8 mouse cellular contexts compared by ENCODE assay signal in the genomic region with DNA sequence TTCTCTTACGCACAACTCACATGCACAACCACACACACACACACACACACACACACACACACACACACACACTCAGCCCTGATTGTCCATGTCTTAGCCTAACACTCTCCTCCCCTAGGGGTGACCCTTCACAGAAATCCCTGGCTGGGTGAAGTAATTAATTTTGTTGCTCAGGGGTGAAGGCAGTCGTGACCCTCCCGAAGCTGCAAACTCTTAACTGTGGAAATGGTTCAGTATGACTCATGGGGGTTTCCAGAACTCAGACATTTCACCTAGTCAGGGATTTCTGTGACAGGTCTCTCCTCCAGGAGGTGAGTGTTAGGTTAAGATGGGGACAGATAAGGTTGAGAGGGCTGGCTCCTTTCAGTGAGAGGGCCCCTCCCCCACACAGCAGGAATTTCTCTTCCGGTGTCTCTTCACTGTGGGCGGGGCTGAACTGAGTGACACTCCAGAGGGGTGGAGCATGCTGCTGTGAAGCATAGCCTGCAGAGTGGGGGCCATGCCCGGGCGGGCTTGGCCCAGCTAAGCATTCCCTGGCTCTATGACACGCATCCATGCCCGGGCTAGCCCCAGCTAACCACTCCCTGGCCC. TPM values are rescaled to one million over a fixed set of nuclear protein-coding genes. Genes with fewer than 3 reads are reported as not detected.
A peak's percentile ranks its signal among the peaks of the same experiment; 100 is the strongest.
DNase-seq lines count a peak whose midpoint lies in the region; ATAC-seq lines count a peak whose summit lies in the region.

No protein-coding gene starts in this region.

- H3K4me1 ChIP-seq in heart, embryonic 15.5 days (replicated peaks), result peaks cover 12% of the 10 kb centered on the region

- H3K27ac ChIP-seq in heart, embryonic 15.5 days, result no peak overlapping the region

- H3K9ac ChIP-seq in heart, embryonic 15.5 days, result no peak overlapping the region

- no peaks in the 10 kb centered on the region for H3K27me3 ChIP-seq in heart, embryonic 15.5 days

- peak; percentile 53; the same call in 1 of the 2 replicates for ATAC-seq in heart, embryonic 15.5 days (replicated peaks; ENCODE audit: insufficient number of reproducible peaks, insufficient read depth, low FRiP score, low read depth)

- WGBS in heart, embryonic 15.5 days, result 33% methylated on average over 9 of the region's 9 CpGs

- intact Hi-C loops in heart, postnatal 36 days (cut with DNase I), result no loop called here

- H3K36me3 ChIP-seq in heart, embryonic 15.5 days, result no peaks in the 10 kb centered on the region

- H3K4me3 ChIP-seq in heart, embryonic 15.5 days, result no peak overlapping the region

- no peak for DNase-seq in heart, postnatal 36 days
- peak; percentile 1 for DNase-seq in T-cell, adult 2 months (ENCODE audit: low spot score)
- DNase-seq in induced T-regulatory cell, adult 2 months (ENCODE audit: low read depth), result peak; percentile 84
- peak; percentile 42 to 48 for DNase-seq in lung, postnatal 4 days
- DNase-seq in urinary bladder, postnatal 25 days (ENCODE audit: low spot score), result peak; percentile 38
- no peak for DNase-seq in ovary, adult 18-20 months (ENCODE audit: low spot score)
- no peak for DNase-seq in cerebellum, adult 11-12 months

- H3K9me3 ChIP-seq in heart, embryonic 15.5 days (replicated peaks), result no peaks in the 10 kb centered on the region

- no peak overlapping the region for H3K4me2 ChIP-seq in heart, embryonic 15.5 days

RNA-seq across cellular contexts. Expression of a gene that starts 30.0 kb away (rescaled TPM):
- 2.9 and 3.0 TPM in 2 replicates for polyA plus RNA-seq in heart, embryonic 15.5 days (2015; fragmentation: Nextera tagmentation; extraction: Ambion mirVana)
- total RNA-seq in heart, postnatal 36 days (2021), result 1 to 10 TPM; 1.1 to 1.4 TPM

Comparison
In these comparisons a context has a peak if more than half of its experiments do, and no peak if none do; other contexts are left out.
1. DNase-seq: peak in T-cell, adult 2 months (single experiment), induced T-regulatory cell, adult 2 months (single experiment), lung, postnatal 4 days (2 of 2) and urinary bladder, postnatal 25 days (single experiment); none in heart, postnatal 36 days (0 of 2), ovary, adult 18-20 months (single experiment) and cerebellum, adult 11-12 months (single experiment).